ENCODE assay signal across 8 mouse cellular contexts in genomic region chr9:121298411-121299091, GRCm38 (mm10). TPM values are rescaled to one million over a fixed set of nuclear protein-coding genes. Genes with fewer than 3 reads are reported as not detected.
DNase-seq lines count a peak whose midpoint lies in the region; ATAC-seq and TF ChIP-seq lines count a peak whose summit lies in the region.

No protein-coding gene starts in this region.

- peak overlapping the region; percentile 31 for H3K27ac ChIP-seq in embryonic fibroblast, embryonic 13.5 days (ENCODE audit: insufficient read depth, low read length)
- no peak overlapping the region for H3K27ac ChIP-seq in limb, embryonic 14.5 days (replicated peaks; ENCODE audit: low read depth, low read length)
- no peak overlapping the region; the same call in 1 of the 2 replicates for H3K27ac ChIP-seq in midbrain, embryonic 15.5 days

- H3K9me3 ChIP-seq in erythroblast, embryonic 14.5 days (ENCODE audit: control insufficient read depth, low read length) = no peaks in the 10 kb centered on the region
- no peaks in the 10 kb centered on the region for H3K9me3 ChIP-seq in limb, embryonic 14.5 days (ENCODE audit: control insufficient read depth, low read length)
- H3K9me3 ChIP-seq in midbrain, embryonic 15.5 days = no peaks in the 10 kb centered on the region

- no peak for TF ChIP-seq CTCF in embryonic fibroblast, embryonic 13.5 days (IDR thresholded peaks at IDR 0.05; ENCODE audit: borderline replicate concordance, insufficient read depth, low read length)

- peaks cover 32% of the 10 kb centered on the region for H3K4me1 ChIP-seq in erythroblast, embryonic 14.5 days (ENCODE audit: control insufficient read depth)
- peaks cover 7% of the 10 kb centered on the region for H3K4me1 ChIP-seq in embryonic fibroblast, embryonic 13.5 days (ENCODE audit: control insufficient read depth, insufficient read depth, low read length)
- peaks cover 21% of the 10 kb centered on the region for H3K4me1 ChIP-seq in limb, embryonic 14.5 days (ENCODE audit: control insufficient read depth, insufficient read depth, low read length)
- peaks cover 45% of the 10 kb centered on the region for H3K4me1 ChIP-seq in midbrain, embryonic 15.5 days

- H3K4me2 ChIP-seq in limb, embryonic 14.5 days (replicated peaks; ENCODE audit: low read depth, low read length, severe bottlenecking) = peak overlapping the region; percentile 87
- H3K4me2 ChIP-seq in midbrain, embryonic 15.5 days = peak overlapping the region; percentile 95

- no peak for TF ChIP-seq POLR2A in embryonic fibroblast, embryonic 13.5 days (IDR thresholded peaks at IDR 0.05; ENCODE audit: low read depth, low read length)
- TF ChIP-seq POLR2A in limb, embryonic 14.5 days (IDR thresholded peaks at IDR 0.05; ENCODE audit: borderline replicate concordance, extremely low read depth, insufficient read depth, insufficient read length) = no peak

- H3K9ac ChIP-seq in limb, embryonic 14.5 days (ENCODE audit: low read depth, low read length, severe bottlenecking) = peak overlapping the region; percentile 88
- H3K9ac ChIP-seq in midbrain, embryonic 15.5 days = peak overlapping the region; percentile 85

- H3K27me3 ChIP-seq in erythroblast, embryonic 14.5 days (ENCODE audit: control insufficient read depth) = peaks cover 47% of the 10 kb centered on the region
- H3K27me3 ChIP-seq in limb, embryonic 14.5 days (ENCODE audit: control insufficient read depth, insufficient read depth, low read length) = no peaks in the 10 kb centered on the region
- H3K27me3 ChIP-seq in midbrain, embryonic 15.5 days (replicated peaks) = no peaks in the 10 kb centered on the region

- no peaks in the 10 kb centered on the region for H3K36me3 ChIP-seq in erythroblast, embryonic 14.5 days (ENCODE audit: control insufficient read depth)
- 0 out of 2 replicates have a peak, but pooled peaks cover 4% of the 10 kb centered on the region for H3K36me3 ChIP-seq in limb, embryonic 14.5 days (ENCODE audit: control insufficient read depth, insufficient read depth, low read length)
- no peaks in the 10 kb centered on the region for H3K36me3 ChIP-seq in midbrain, embryonic 15.5 days (replicated peaks)

- 28% methylated on average over 15 of the region's 15 CpGs for WGBS in limb, embryonic 14.5 days
- 17% methylated on average over 15 of the region's 15 CpGs for WGBS in midbrain, embryonic 15.5 days

- DNase-seq in heart, postnatal 4 days = peak; percentile 75
- peak; percentile 20 for DNase-seq in limb, embryonic 14.5 days (ENCODE audit: low spot score)
- DNase-seq in thymus, postnatal 25 days = peak; percentile 67
- DNase-seq in layer of hippocampus, adult 9-10 months (ENCODE audit: low spot score) = no peak

- H3K4me3 ChIP-seq in erythroblast, embryonic 14.5 days (replicated peaks) = peak overlapping the region; percentile 71
- H3K4me3 ChIP-seq in embryonic fibroblast, embryonic 13.5 days (ENCODE audit: insufficient read depth, low read length) = peak overlapping the region; percentile 85
- H3K4me3 ChIP-seq in limb, embryonic 14.5 days (replicated peaks; ENCODE audit: low read length) = peak overlapping the region; percentile 89
- H3K4me3 ChIP-seq in midbrain, embryonic 15.5 days = peak overlapping the region; percentile 88

- no peak for ATAC-seq in erythroblast, adult 5-6 weeks (replicated peaks; ENCODE audit: low FRiP score, poor library complexity, severe bottlenecking)
- ATAC-seq in limb, embryonic 14.5 days (ENCODE audit: low FRiP score, low read depth) = no peak
- no peak for ATAC-seq in midbrain, embryonic 15.5 days (replicated peaks)

RNA-seq across cellular contexts. Expression of gene Trak1, which starts 1.2 kb away (rescaled TPM):
- polyA plus RNA-seq in erythroblast, embryonic 14.5 days (2012) = 0.83 and 1.2 TPM in 2 replicates
- 5.0 and 36.9 TPM in 2 replicates for total RNA-seq in erythroblast, adult 5-6 weeks (2015; ENCODE audit: low replicate concordance)
- 3.0 and 6.7 TPM in 2 replicates for total RNA-seq in erythroblast, adult 5-6 weeks (2017; ENCODE audit: low replicate concordance)
- polyA plus RNA-seq in embryonic fibroblast, embryonic 13.5 days (2011; ENCODE audit: insufficient read length, low read depth, missing spikeins) = 38.4 and 41.5 TPM in 2 replicates
- total RNA-seq in heart, postnatal 4 days (2021) = 100 to 1,000 TPM; 288 to 301 TPM
- 31.2 and 37.5 TPM in 2 replicates for polyA plus RNA-seq in limb, embryonic 14.5 days (2012; rRNA removed)
- 20.0 and 20.8 TPM in 2 replicates for polyA plus RNA-seq in limb, embryonic 14.5 days (2014; fragmentation: Nextera tagmentation; extraction: Ambion mirVana)
- 60.7 and 61.2 TPM in 2 replicates for polyA plus RNA-seq in midbrain, embryonic 15.5 days (2015; fragmentation: Nextera tagmentation; extraction: Ambion mirVana)

RNA-seq across cellular contexts. Expression of gene Ulk4, which starts 21.6 kb away (rescaled TPM):
- polyA plus RNA-seq in erythroblast, embryonic 14.5 days (2012) = 0.11 and 0.16 TPM in 2 replicates
- not detected in 2 replicates for total RNA-seq in erythroblast, adult 5-6 weeks (2015; ENCODE audit: low replicate concordance)
- 0.34 and 3.9 TPM in 2 replicates for total RNA-seq in erythroblast, adult 5-6 weeks (2017; ENCODE audit: low replicate concordance)
- polyA plus RNA-seq in embryonic fibroblast, embryonic 13.5 days (2011; ENCODE audit: insufficient read length, low read depth, missing spikeins) = 2.5 and 4.6 TPM in 2 replicates
- total RNA-seq in heart, postnatal 4 days (2021) = 1 to 10 TPM; 2.5 to 2.7 TPM
- polyA plus RNA-seq in limb, embryonic 14.5 days (2012; rRNA removed) = 6.4 and 7.2 TPM in 2 replicates
- polyA plus RNA-seq in limb, embryonic 14.5 days (2014; fragmentation: Nextera tagmentation; extraction: Ambion mirVana) = 120 and 123 TPM in 2 replicates
- 84.7 and 92.9 TPM in 2 replicates for polyA plus RNA-seq in midbrain, embryonic 15.5 days (2015; fragmentation: Nextera tagmentation; extraction: Ambion mirVana)
